Mouse (Mus musculus): ENCODE measurements around the gene Zswim9.

- TF ChIP-seq CTCF (IDR thresholded peaks at IDR 0.05; ENCODE audit: low read depth, low read length) (no peak), GATA2 (IDR thresholded peaks at IDR 0.05; ENCODE audit: borderline replicate concordance, low read depth, low read length) (no peak), TAL1 (conservative IDR thresholded peaks at IDR 0.05; ENCODE audit: low read depth, low read length) (no peak), GATA1 (IDR thresholded peaks at IDR 0.05; ENCODE audit: borderline replicate concordance, low read length) (no peak), POLR2AphosphoS5 (IDR thresholded peaks at IDR 0.05; ENCODE audit: insufficient replicate concordance, low read depth, low read length) (no peak)
Observed at GRCm38 (mm10) chr7:13268749-13269260, 9.7 kb downstream of the Zswim9 start.
